Mouse (Mus musculus) left cerebral cortex, adult 11 months (tissue): ENCODE data around the gene Celf2.

Experiments used
- DNase-seq: peaks from one replicate; pipeline ENCODE4 v3.0.0; 2022; ENCODE audit warnings: low spot score

The Celf2 gene

GRCm38 (mm10) chr2:6546462-6547138 lies 962.8 kb downstream of the Celf2 start:
- no peak for DNase-seq

GRCm38 (mm10) chr2:6545127-6545931 lies 964.0 kb downstream of the Celf2 start:
- no peak for DNase-seq

- no peak for DNase-seq
These were observed 965.7 kb downstream of the Celf2 start for GRCm38 (mm10) chr2:6543650-6544049.

- DNase-seq, result no peak
These were observed 966.7 kb downstream of the Celf2 start for GRCm38 (mm10) chr2:6542556-6543180.

- no peak for DNase-seq
These were observed 968.5 kb downstream of the Celf2 start for GRCm38 (mm10) chr2:6540825-6541224.

GRCm38 (mm10) chr2:6540092-6540491 lies 969.3 kb downstream of the Celf2 start:
- DNase-seq, result no peak

- no peak for DNase-seq
These were observed 970.9 kb downstream of the Celf2 start for GRCm38 (mm10) chr2:6538500-6538899.

GRCm38 (mm10) chr2:6538031-6538430 lies 971.3 kb downstream of the Celf2 start:
- no peak for DNase-seq

- no peak for DNase-seq
These were observed 972.0 kb downstream of the Celf2 start for GRCm38 (mm10) chr2:6537326-6537725.

- DNase-seq, result no peak
These were observed 973.0 kb downstream of the Celf2 start for GRCm38 (mm10) chr2:6536372-6536771.

GRCm38 (mm10) chr2:6532341-6532740 lies 977.0 kb downstream of the Celf2 start:
- no peak for DNase-seq

- DNase-seq, result no peak
These were observed 981.3 kb downstream of the Celf2 start for GRCm38 (mm10) chr2:6528076-6528475.

- no peak for DNase-seq
These were observed 982.5 kb downstream of the Celf2 start for GRCm38 (mm10) chr2:6526825-6527224.

- no peak for DNase-seq
These were observed 983.1 kb downstream of the Celf2 start for GRCm38 (mm10) chr2:6526311-6526710.

- DNase-seq, result no peak
These were observed 985.5 kb downstream of the Celf2 start for GRCm38 (mm10) chr2:6523924-6524300.

- no peak for DNase-seq
These were observed 986.0 kb downstream of the Celf2 start for GRCm38 (mm10) chr2:6523261-6523923.

- no peak for DNase-seq
These were observed 987.0 kb downstream of the Celf2 start for GRCm38 (mm10) chr2:6522411-6522810.

GRCm38 (mm10) chr2:6513176-6513575 lies 996.2 kb downstream of the Celf2 start:
- DNase-seq, result no peak

- DNase-seq, result no peak
These were observed 1002.3 kb downstream of the Celf2 start for GRCm38 (mm10) chr2:6507071-6507470.

- no peak for DNase-seq
These were observed 1003.2 kb downstream of the Celf2 start for GRCm38 (mm10) chr2:6505979-6506811.

GRCm38 (mm10) chr2:6505531-6505930 lies 1003.8 kb downstream of the Celf2 start:
- no peak for DNase-seq

GRCm38 (mm10) chr2:6498101-6498500 lies 1011.3 kb downstream of the Celf2 start:
- DNase-seq, result no peak
